Mouse (Mus musculus): ENCODE measurements around the gene Zfp319. TPM values are rescaled to one million over a fixed set of nuclear protein-coding genes. Genes with fewer than 3 reads are reported as not detected.
A peak's percentile ranks its signal among the peaks of the same experiment; 100 is the strongest.

The Zfp319 gene
- polyA plus RNA-seq, 1 experiment from 2014 or later: 12.8 TPM

GRCm38 (mm10) chr8:95335706-95336105, 4.0 kb upstream of the Zfp319 start:
- Histone ChIP-seq H3K4me3 (ENCODE audit: low read depth, low read length) (no peak overlapping the region), H3K27ac (ENCODE audit: low read depth, low read length) (no peak overlapping the region), H3K4me1 (ENCODE audit: control insufficient read depth, insufficient read depth, low read length) (peaks cover under 1% of the 10 kb centered on the region; the same call in 1 of the 2 replicates), H3K9me3 (ENCODE audit: control insufficient read depth, low read length) (no peaks in the 10 kb centered on the region), H3K36me3 (ENCODE audit: control insufficient read depth, insufficient read depth, low read length) (0 out of 2 replicates have a peak, but pooled peaks cover 5% of the 10 kb centered on the region), H3K9ac (replicated peaks; ENCODE audit: low read depth, low read length) (no peak overlapping the region), H3K4me2 (ENCODE audit: low read depth, low read length) (no peak overlapping the region), H3K27me3 (ENCODE audit: control insufficient read depth, insufficient read depth, low read length) (no peaks in the 10 kb centered on the region)
- no peak for ATAC-seq (ENCODE audit: low read depth)
- WGBS: 86% methylated on average over 1 of the region's 1 CpGs

- H3K27ac ChIP-seq (ENCODE audit: low read depth, low read length): peak overlapping the region; percentile 87
- peak overlapping the region; percentile 90 for H3K4me3 ChIP-seq (ENCODE audit: low read depth, low read length)
- H3K9me3 ChIP-seq (ENCODE audit: control insufficient read depth, low read length): no peaks in the 10 kb centered on the region
- H3K4me1 ChIP-seq (ENCODE audit: control insufficient read depth, insufficient read depth, low read length): peaks cover 10% of the 10 kb centered on the region
- H3K27me3 ChIP-seq (ENCODE audit: control insufficient read depth, insufficient read depth, low read length): no peaks in the 10 kb centered on the region
- H3K4me2 ChIP-seq (ENCODE audit: low read depth, low read length): peak overlapping the region; percentile 83
- peaks cover 20% of the 10 kb centered on the region for H3K36me3 ChIP-seq (ENCODE audit: control insufficient read depth, insufficient read depth, low read length)
- H3K9ac ChIP-seq (replicated peaks; ENCODE audit: low read depth, low read length): peak overlapping the region; percentile 96
- WGBS: 25% methylated on average over 21 of the region's 21 CpGs
- ATAC-seq (ENCODE audit: low read depth): peak; percentile 25
Measured at GRCm38 (mm10) chr8:95332437-95333199, 868 bp upstream of the Zfp319 start.

- Histone ChIP-seq H3K4me1 (ENCODE audit: control insufficient read depth, insufficient read depth, low read length) (peaks cover 14% of the 10 kb centered on the region), H3K27me3 (ENCODE audit: control insufficient read depth, insufficient read depth, low read length) (no peaks in the 10 kb centered on the region), H3K9me3 (ENCODE audit: control insufficient read depth, low read length) (no peaks in the 10 kb centered on the region), H3K4me2 (ENCODE audit: low read depth, low read length) (peak overlapping the region; percentile 83), H3K27ac (ENCODE audit: low read depth, low read length) (peak overlapping the region; percentile 87), H3K9ac (replicated peaks; ENCODE audit: low read depth, low read length) (peak overlapping the region; percentile 96), H3K4me3 (ENCODE audit: low read depth, low read length) (peak overlapping the region; percentile 90), H3K36me3 (ENCODE audit: control insufficient read depth, insufficient read depth, low read length) (peaks cover 34% of the 10 kb centered on the region)
- peak; percentile 56 for ATAC-seq (ENCODE audit: low read depth)
- WGBS: under 1% methylated on average over 34 of the region's 38 CpGs
Measured at GRCm38 (mm10) chr8:95331156-95331719, 512 bp downstream of the Zfp319 start.

GRCm38 (mm10) chr8:95330367-95330766, 1.4 kb downstream of the Zfp319 start:
- Histone ChIP-seq H3K9ac (replicated peaks; ENCODE audit: low read depth, low read length) (peak overlapping the region; percentile 96), H3K27ac (ENCODE audit: low read depth, low read length) (no peak overlapping the region; the same call in 1 of the 2 replicates)

GRCm38 (mm10) chr8:95327866-95328465, 3.8 kb downstream of the Zfp319 start:
- H3K36me3 ChIP-seq (ENCODE audit: control insufficient read depth, insufficient read depth, low read length): peaks cover 39% of the 10 kb centered on the region
- H3K27me3 ChIP-seq (ENCODE audit: control insufficient read depth, insufficient read depth, low read length): no peaks in the 10 kb centered on the region
- H3K4me3 ChIP-seq (ENCODE audit: low read depth, low read length): no peak overlapping the region
- no peak for ATAC-seq (ENCODE audit: low read depth)
- H3K9me3 ChIP-seq (ENCODE audit: control insufficient read depth, low read length): no peaks in the 10 kb centered on the region
- no peak overlapping the region for H3K4me2 ChIP-seq (ENCODE audit: low read depth, low read length)
- no peak overlapping the region for H3K9ac ChIP-seq (replicated peaks; ENCODE audit: low read depth, low read length)
- H3K4me1 ChIP-seq (ENCODE audit: control insufficient read depth, insufficient read depth, low read length): peaks cover 14% of the 10 kb centered on the region
- H3K27ac ChIP-seq (ENCODE audit: low read depth, low read length): no peak overlapping the region
- WGBS: 80% methylated on average over 46 of the region's 46 CpGs

More at GRCm38 (mm10) chr8:95330367-95330766, 1.4 kb downstream of the Zfp319 start:
- WGBS: 93% methylated on average over 1 of the region's 1 CpGs
- Histone ChIP-seq H3K4me1 (ENCODE audit: control insufficient read depth, insufficient read depth, low read length) (peaks cover 14% of the 10 kb centered on the region), H3K27me3 (ENCODE audit: control insufficient read depth, insufficient read depth, low read length) (no peaks in the 10 kb centered on the region), H3K4me2 (ENCODE audit: low read depth, low read length) (peak overlapping the region; percentile 83), H3K4me3 (ENCODE audit: low read depth, low read length) (peak overlapping the region; percentile 90), H3K9me3 (ENCODE audit: control insufficient read depth, low read length) (no peaks in the 10 kb centered on the region), H3K36me3 (ENCODE audit: control insufficient read depth, insufficient read depth, low read length) (peaks cover 35% of the 10 kb centered on the region)
- no peak for ATAC-seq (ENCODE audit: low read depth)

GRCm38 (mm10) chr8:95326822-95327221, 4.9 kb downstream of the Zfp319 start:
- no peak overlapping the region for H3K4me2 ChIP-seq (ENCODE audit: low read depth, low read length)
- no peaks in the 10 kb centered on the region for H3K9me3 ChIP-seq (ENCODE audit: control insufficient read depth, low read length)
- no peak overlapping the region for H3K27ac ChIP-seq (ENCODE audit: low read depth, low read length)
- H3K27me3 ChIP-seq (ENCODE audit: control insufficient read depth, insufficient read depth, low read length): no peaks in the 10 kb centered on the region
- no peak for ATAC-seq (ENCODE audit: low read depth)
- WGBS: 90% methylated on average over 5 of the region's 5 CpGs
- H3K36me3 ChIP-seq (ENCODE audit: control insufficient read depth, insufficient read depth, low read length): peaks cover 39% of the 10 kb centered on the region
- no peak overlapping the region for H3K4me3 ChIP-seq (ENCODE audit: low read depth, low read length)
- H3K9ac ChIP-seq (replicated peaks; ENCODE audit: low read depth, low read length): no peak overlapping the region
- peaks cover 14% of the 10 kb centered on the region for H3K4me1 ChIP-seq (ENCODE audit: control insufficient read depth, insufficient read depth, low read length)

GRCm38 (mm10) chr8:95324646-95325045, 7.1 kb downstream of the Zfp319 start:
- Histone ChIP-seq H3K4me2 (ENCODE audit: low read depth, low read length) (no peak overlapping the region), H3K4me3 (ENCODE audit: low read depth, low read length) (no peak overlapping the region), H3K9me3 (ENCODE audit: control insufficient read depth, low read length) (no peaks in the 10 kb centered on the region), H3K9ac (replicated peaks; ENCODE audit: low read depth, low read length) (no peak overlapping the region), H3K4me1 (ENCODE audit: control insufficient read depth, insufficient read depth, low read length) (0 out of 2 replicates have a peak, but pooled peaks cover 4% of the 10 kb centered on the region), H3K27me3 (ENCODE audit: control insufficient read depth, insufficient read depth, low read length) (no peaks in the 10 kb centered on the region), H3K36me3 (ENCODE audit: control insufficient read depth, insufficient read depth, low read length) (peaks cover 39% of the 10 kb centered on the region), H3K27ac (ENCODE audit: low read depth, low read length) (no peak overlapping the region)
- WGBS: 56% methylated on average over 5 of the region's 5 CpGs
- ATAC-seq (ENCODE audit: low read depth): no peak

GRCm38 (mm10) chr8:95323201-95323600, 8.5 kb downstream of the Zfp319 start:
- Histone ChIP-seq H3K9ac (replicated peaks; ENCODE audit: low read depth, low read length) (no peak overlapping the region), H3K27ac (ENCODE audit: low read depth, low read length) (no peak overlapping the region), H3K36me3 (ENCODE audit: control insufficient read depth, insufficient read depth, low read length) (peaks cover 25% of the 10 kb centered on the region), H3K9me3 (ENCODE audit: control insufficient read depth, low read length) (no peaks in the 10 kb centered on the region), H3K4me2 (ENCODE audit: low read depth, low read length) (no peak overlapping the region), H3K27me3 (ENCODE audit: control insufficient read depth, insufficient read depth, low read length) (no peaks in the 10 kb centered on the region), H3K4me3 (ENCODE audit: low read depth, low read length) (no peak overlapping the region), H3K4me1 (ENCODE audit: control insufficient read depth, insufficient read depth, low read length) (0 out of 2 replicates have a peak, but pooled peaks cover 4% of the 10 kb centered on the region)
- ATAC-seq (ENCODE audit: low read depth): no peak
- WGBS: 75% methylated on average over 3 of the region's 3 CpGs
